Mouse (Mus musculus) brain, embryonic 14.5 days (tissue): ENCODE measurements at regions not wholly inside any gene's neighbourhood (a gene's known extent, or its start where the extent isn't known, plus 50 kb on each side); places are given as distances from the start of the nearest gene placed in this dataset.

ENCODE experiments used
- DNase-seq: peaks from one replicate; pipeline ENCODE4 v3.0.0-alpha.2; 2011; ENCODE audit warnings: low read depth
- CTCF ChIP-seq: fragments of 200-500 bp; IDR thresholded peaks from 2 replicates; pipeline ENCODE4 v1.5.1; 2012; ENCODE audit warnings: inconsistent platforms, mild to moderate bottlenecking, moderate library complexity, borderline replicate concordance; ENCODE audit not compliant: insufficient read depth, insufficient read length; ENCODE audit errors: extremely low read depth
- POLR2A ChIP-seq: fragments of 200-500 bp; IDR thresholded peaks from 2 replicates; pipeline ENCODE4 v1.6.1; 2012; ENCODE audit warnings: mild to moderate bottlenecking, inconsistent platforms, borderline replicate concordance; ENCODE audit not compliant: poor library complexity, insufficient read depth, insufficient read length, severe bottlenecking; ENCODE audit errors: extremely low read depth

DNA sequence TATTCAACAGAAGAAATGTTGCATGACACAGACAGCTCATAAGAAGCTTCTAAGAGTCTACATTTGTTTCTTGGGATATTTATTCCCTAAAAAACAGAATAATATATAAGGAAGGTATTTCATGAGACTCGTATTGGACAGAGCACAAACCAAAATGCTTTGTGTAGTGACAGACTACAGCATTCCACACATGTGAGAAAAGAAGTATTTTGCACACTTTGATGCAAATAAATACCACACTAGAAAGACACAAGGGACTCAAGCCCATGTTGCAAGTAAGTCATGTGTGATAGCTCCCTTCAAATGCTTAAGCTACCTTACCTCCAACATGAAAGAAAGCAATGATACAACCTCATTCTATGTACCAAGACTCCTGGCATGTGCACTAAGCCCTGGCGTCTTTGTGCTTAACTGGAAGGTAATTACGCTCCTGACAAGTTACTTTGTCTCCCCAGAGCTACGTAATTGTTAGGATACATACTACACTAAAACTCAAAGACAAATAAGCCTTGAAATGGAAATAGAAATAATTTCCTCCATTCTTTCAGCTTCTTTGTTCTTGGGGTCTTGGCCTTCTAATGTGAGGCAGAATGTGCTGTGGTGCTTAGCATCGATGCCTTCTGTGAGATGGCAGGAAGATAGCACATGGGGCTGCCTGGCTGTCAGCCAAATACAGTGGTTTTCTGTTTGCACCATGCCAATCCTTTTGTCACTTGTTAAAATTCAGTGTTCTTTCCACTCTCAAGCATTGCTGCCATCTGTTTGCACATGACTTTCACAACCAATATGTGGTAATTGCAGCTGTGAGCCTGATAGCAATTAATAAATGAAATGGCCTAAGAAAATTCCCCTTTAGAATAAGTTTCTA is 1214.4 kb upstream of the Igfbp7 start:
- no peak for TF ChIP-seq CTCF
- no peak for TF ChIP-seq POLR2A

GRCm38 (mm10) chr5:78608317-78608716 is 1200.5 kb upstream of the Igfbp7 start:
- TF ChIP-seq POLR2A: no peak
- TF ChIP-seq CTCF: no peak
- DNase-seq: no peak

More for the DNA sequence above, 1214.4 kb upstream of the Igfbp7 start:
- DNase-seq: peak; percentile 98

DNA sequence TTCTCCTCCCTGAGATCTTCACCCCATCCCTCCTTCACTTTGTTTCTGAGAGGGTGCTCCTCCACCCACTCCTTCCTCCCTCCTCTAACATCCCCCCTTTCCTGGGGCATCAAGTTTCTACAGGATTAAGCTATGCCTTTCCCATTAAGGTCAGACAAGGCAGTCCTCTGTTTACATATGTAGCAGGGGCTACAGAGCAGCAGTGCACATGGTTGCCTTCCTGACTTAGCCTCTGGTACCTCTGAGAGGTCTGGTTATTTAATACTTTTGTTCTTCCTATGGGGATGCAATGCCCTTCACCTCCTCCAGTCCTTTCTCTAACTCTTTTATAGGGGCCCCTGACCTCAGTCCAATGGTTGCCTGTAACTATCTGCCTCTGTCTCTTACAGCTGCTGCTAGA is 1194.8 kb upstream of the Igfbp7 start:
- TF ChIP-seq CTCF (no peak), POLR2A (no peak)
- no peak for DNase-seq

DNA sequence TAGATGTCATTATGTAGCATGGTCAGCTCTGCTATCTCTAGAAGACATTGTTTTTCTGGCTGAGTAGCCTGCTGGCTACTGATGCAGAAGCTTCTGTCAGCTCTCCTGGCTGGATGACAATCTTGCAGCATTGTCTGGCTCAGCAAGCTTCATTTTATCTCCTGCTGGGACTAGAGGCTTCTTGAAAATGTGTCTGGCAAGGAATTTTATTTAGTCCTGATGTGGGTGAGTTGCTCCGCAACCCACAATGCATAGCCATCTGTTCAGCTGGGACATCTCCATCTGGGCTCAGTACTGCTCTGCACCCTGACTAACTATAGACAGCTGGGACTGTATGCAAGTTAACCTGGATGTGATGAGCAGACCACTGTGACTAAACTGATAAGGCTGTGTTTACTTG is 1177.0 kb upstream of the Igfbp7 start:
- DNase-seq: peak; percentile 84
- TF ChIP-seq CTCF (no peak), POLR2A (no peak)

- no peak for TF ChIP-seq POLR2A
- TF ChIP-seq CTCF: no peak
- peak; percentile 75 for DNase-seq
Observed at GRCm38 (mm10) chr5:78556946-78557345, 1149.1 kb upstream of the Igfbp7 start.

DNA sequence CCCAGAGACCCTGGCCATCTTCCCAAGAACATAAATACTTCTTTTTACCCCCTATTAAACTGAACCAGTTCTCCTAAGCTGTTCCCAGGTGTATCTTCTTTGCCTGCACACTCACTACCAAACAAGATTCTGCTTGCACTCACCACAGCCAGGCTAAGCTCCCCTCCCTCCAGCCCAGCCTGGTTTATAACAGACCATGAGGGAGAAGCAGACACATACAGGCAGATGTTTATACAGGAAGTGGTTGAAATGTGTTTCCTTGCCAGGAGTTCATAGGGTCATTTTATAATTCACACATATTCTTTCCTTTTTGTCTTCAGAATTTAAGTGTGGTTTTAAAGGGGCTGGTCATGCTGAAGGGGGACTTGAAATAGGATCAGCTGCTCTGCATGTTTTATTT is 1127.5 kb upstream of the Igfbp7 start:
- DNase-seq: no peak
- TF ChIP-seq CTCF: no peak
- no peak for TF ChIP-seq POLR2A
